Mouse (Mus musculus): ENCODE measurements at regions not wholly inside any gene's neighbourhood (a gene's known extent, or its start where the extent isn't known, plus 50 kb on each side); places are given as distances from the start of the nearest gene placed in this dataset.

DNA sequence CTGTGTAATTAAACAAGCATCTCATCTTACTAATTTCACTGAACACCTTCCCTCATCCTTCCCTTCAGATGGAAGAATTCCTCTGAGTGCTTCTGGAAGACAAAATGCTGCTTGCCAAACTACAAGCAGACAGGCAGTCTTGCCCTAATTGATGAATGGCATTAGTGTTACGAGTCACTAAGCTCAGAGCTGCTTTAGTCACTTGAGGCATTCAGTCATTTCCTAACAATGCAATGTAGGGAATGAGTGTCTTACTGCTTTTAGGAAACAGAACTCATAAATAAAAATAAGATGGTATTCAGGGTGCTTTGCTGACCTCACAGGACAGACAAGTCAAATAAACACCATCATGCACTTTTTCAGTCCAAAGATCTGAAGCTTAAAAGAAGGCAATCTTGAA lies 285.1 kb upstream of the Paip1 start:
- no peak for TF ChIP-seq CTCF (IDR thresholded peaks at IDR 0.05; ENCODE audit: extremely low read depth, insufficient read length, insufficient replicate concordance, low read depth, low read length)
- no peak for TF ChIP-seq POLR2A (IDR thresholded peaks at IDR 0.05; ENCODE audit: low read depth, low read length)

Data from small intestine, adult 2 months (tissue).